Mouse (Mus musculus) frontal cortex, adult 2 months (tissue): ENCODE data around the gene Rspo1. TPM values are rescaled to one million over a fixed set of nuclear protein-coding genes. Genes with fewer than 3 reads are reported as not detected.
"Not testable (repeated sequence)": the region's sequence is repeated elsewhere in the genome, so short reads cannot be mapped to it uniquely, and the experiment has no call there.

Experiments used
- DNase-seq, 2 experiments: peaks; one replicate each; pipeline ENCODE4 v3.0.0; 2022; ENCODE audit warnings: low spot score in 1 of 2; ENCODE audit errors: extremely low spot score in 1 of 2
- polyA plus RNA-seq: library from polyadenylated mRNA; depleted of rRNA; stranded (reverse); fragments of >200 nt; gene quantifications from 2 replicates; pipeline ENCODE4 v1.2.3, GENCODE M21; 2012; rRNA removed

Gene Rspo1
- polyA plus RNA-seq: 3.6 and 8.3 TPM in 2 replicates

DNA sequence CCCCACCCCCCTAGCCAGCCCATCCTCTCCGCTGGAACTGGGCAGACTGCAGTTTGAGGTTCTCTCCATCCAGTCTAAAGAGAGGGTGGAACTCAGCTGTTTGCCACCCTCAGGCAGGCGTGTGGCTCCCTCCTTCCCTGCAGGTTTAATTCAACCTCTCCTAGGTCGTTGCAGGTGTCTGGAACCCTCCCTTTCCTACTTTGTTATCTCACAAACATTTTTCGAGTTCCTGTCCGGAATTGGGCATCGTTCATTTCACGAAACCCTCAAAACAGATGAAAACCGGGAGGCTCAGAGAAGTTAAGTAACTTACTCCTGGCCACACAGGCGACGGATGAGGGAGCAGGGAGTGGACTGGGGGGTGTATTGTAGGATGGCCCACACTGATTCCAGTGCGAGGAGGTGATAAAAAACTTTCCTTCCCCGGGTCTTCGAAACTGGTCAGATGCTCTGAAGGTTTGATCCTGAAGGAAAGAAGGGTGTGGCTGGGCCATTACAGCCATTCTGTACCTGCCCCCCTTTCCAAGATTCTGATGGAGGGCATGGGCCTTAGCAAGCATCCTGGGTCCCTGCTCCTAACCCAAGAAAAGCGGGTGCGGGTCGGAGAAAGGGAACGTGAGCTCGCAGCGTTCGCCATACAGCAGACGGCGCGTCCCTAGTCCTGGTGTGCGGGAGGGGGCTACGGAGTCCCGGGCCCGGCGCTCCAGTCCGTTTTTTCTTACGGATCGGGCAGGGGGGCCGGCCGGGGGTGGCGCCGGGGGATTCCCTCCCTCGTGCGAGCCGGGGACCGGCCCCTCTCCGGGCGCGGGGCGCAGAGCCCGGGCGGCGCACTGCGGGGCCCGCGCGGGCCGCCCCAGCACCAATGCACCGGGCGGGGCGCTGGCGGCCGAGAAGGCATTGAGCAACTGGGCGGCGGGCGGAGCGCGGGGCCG, at the start of gene Rspo1:
Rspo1 (plus strand) TSS at position 760 of the 932 bp plus-strand sequence.
- DNase-seq: no peak

DNA sequence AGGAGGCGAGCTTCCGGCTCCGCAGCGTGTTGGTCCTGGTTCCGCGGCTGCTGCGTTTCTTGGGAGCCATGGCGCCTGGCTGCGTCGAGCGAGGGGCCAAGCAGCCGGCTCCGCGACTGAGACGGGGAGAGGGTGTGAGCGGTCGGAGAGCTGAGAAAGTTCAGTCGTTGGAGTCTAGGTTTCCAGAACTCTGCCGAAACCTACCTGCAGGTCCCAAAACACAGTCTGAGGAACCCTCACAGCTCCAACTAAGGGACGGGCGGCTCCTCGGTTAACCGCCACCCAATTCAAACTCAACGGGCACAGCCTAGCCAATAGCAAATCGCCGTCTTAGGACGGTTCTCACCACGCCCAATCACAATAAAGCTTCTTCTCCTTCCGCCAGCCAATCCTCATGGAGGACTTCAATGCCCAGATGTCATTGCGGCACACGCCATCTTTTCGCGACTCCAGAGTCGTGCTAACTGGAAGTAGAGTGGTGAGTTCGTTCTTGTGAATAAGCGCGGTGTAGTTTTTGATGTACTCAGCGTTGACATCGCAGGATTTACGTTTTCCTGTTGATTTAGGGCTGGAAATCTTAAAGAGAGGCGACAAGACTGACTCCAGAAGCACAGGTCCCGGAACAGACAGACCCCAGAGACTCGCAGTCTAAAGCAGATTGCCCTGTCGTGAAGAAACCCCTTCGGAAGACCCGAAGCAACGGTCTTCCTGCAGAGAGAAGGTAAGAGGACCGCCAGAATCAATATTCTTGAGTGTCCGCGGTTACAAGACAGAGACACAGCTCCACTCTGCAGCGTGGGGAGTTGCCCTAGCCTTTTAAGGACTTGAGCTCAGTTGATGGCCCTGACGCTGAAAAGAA, 49.4 kb upstream of the Rspo1 start, which contains the start of gene 9930104L06Rik:
9930104L06Rik (plus strand) TSS at position 436 of the 859 bp plus-strand sequence.
- DNase-seq: peak; percentile 95 to 98

DNA sequence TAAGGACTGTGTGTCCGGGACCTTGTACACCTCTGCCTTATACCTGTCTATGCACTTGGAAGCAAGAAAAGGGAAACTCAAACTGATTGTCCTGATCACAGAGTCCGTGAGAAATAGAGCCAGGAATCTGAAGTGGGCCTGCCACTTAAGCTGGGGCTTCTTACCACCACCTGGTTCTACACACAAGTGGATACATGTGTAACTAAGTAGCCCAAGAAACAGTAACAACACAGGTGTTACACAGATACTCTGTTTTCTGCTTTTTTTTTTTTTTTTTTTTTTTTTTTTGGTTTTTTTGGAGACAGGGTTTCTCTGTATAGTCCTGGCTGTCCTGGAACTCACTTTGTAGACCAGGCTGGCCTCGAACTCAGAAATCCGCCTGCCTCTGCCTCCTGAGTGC, 47.0 kb upstream of the Rspo1 start, which contains the start of gene Cdca8:
Cdca8 (minus strand) TSS at position 101 of the 400 bp plus-strand sequence.
- not testable (repeated sequence) for DNase-seq

DNA sequence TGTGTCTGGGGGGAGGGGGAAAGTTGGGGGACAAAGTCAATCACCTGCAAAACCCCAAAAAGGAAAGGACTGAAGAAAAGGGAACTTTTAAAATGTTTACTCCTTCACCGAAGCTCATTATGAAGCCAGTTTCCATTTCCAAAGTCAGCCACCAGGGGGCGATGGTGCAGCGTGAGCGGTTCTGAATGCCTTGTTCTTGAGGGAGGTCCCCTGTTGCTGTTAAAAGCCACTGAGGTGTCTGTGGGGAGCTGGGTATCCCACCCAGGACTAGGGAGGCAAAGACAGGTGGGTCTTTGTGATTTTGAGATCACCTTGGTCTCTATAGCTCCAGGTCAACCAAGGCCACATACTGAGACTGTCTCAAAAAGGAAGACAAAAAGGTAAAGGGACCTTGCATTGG, 43.2 kb upstream of the Rspo1 start:
- peak in 1 of 2 experiments; percentile 91 for DNase-seq

DNA sequence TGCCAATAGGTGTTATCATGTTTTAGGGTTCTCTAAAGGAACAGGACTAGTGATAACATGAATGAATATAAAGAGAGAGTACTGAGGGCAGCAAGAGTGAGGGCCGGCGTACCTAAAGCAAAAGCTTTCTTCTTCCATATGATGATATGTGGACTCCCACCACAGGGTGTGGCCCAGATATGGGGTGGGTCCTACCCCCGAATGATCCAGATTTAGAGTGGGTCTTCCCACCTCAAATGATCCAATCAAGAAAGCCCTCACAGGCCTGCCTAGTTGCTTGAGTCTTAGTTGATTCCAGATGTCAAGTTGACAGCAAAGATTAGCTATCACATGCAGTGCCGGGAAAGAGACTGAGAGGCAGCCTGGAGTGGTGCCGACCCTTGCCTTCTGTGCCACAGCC, 42.4 kb upstream of the Rspo1 start:
- DNase-seq: no peak

DNA sequence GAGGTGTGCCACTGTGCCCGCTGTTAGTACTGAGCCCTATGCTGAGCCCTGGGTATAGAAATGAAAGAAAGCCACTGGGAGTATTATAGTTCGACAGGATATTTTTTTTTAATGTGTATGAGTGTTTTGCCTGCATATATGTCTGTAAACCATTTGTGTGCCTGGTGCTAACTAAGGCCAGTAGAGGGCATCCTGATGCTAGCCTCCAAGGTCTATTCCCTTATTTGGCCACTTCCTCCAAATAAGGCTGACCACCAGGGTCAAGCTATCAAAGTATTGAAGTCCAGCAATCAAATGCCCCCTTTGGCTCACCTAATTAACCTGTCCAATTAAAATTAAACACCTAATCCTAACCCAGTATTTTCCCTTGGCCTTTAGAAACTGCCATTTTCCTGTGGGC, 41.3 kb upstream of the Rspo1 start:
- no peak for DNase-seq

DNA sequence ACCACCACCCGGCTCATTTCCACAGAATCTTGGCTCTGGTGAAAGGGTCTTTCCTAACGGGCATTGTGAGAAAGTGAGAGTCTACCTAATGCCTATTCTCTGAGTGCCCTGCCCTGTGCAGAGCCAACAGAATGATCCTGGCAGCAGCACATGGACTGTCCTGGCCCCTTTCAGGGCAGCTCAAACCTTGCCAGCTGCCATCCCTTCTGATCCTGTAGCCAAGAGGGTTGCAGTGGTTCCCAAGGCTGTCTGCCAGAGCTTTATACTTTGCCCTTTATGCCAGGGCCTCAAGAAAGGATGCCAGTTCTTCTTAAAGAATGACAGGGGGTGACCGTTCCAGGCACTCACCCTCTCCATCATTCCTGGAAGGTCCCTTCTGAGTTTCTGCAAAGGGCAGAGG, 36.7 kb upstream of the Rspo1 start:
- no peak for DNase-seq

DNA sequence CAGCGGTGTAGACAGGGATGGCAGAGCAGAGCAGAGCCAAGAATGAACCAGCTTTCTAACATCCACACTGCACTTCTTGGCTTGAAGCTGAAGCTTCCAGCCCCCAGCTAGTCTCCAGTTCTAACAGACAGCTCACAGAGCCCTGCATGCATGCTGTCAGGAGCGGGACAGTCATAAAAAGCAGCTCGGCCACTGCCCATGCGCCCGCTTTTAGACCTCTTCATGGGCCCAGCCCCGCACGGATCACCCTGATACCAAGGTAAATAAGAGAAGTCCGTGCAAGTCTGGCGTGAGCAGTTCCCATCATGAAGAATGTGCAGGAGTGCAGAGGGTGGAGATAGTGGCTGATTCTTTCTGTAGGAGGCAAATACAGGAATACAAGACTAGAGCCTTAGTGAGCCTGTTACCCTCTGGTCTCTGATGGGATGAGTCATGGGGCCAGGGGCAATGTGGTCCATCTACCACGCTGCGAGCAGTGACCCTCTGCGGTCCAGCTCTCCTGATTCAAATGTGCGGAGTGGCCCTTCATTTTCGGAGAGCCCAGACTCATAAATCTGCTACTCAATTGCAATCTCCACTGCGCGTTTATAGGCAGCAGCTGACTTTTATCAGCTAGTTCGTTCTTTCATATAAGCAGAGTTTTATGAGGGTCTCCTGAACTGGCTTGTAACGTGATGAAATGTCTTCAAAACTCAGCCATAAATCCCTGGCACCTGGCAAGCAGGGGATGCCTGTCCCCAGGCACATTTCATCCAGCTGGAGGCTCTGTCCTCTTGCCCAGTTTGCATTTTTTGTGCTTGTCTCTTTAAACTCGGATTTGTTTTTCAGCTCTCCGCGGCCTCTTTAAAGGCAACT, 35.8 kb upstream of the Rspo1 start:
- DNase-seq: no peak

DNA sequence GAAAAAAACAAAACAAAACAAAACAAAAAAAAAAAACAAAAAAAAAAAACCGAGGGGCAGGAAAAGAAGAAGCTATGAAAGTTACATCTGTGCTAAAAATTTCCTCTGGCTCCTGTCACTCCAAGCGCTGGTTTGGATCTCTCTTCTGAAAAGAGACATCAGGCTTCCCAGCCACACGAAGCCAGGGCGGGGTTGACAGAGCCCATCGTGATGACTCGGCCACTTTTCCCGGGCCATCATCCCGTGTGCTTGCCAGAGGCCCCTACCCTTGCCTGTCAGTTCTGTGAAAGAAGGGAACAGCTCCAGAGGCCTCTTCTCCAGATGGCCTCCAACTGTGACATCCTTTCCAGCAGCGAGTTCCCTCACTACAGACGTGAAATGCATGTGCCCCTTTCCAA, 35.2 kb upstream of the Rspo1 start:
- no peak for DNase-seq

DNA sequence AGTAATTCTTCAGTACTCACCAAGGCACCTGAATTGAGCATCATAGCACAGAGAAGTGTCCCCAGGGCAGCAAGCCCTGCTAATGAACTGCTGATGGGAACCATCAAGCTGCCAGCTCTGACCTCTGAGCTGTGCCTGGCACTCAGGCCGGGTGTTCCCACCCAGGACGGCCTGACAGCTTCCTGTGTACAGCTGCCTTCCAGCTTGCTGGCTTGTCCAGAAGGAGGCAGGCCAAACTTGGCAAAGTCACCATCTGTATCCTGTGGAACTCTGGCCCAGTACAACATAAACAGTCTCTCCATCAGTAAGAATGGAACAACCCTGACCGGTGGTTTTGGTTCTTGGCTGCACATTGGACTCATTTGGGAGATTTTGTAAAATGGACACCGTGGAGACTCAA, 32.7 kb upstream of the Rspo1 start:
- no peak for DNase-seq

DNA sequence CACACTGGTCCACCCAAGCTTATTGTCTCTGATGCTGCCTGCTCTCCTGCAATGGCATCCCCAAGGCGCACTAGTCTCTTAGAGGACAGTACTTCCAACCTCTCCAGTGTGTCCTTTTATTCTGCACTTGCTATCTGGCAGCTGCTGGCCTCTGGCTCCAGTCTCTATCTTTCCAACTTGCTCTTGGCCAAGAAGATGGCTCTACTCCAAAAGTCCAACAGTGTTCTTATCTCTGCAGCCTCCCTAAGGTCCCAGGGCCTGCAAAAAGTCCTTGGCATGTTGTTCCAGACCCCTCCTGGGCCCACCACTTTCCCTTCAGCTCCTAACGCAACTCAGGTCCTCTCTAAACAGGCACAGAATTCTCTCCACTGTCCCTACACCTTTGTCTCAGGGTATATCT, 28.9 kb upstream of the Rspo1 start:
- DNase-seq: no peak

DNA sequence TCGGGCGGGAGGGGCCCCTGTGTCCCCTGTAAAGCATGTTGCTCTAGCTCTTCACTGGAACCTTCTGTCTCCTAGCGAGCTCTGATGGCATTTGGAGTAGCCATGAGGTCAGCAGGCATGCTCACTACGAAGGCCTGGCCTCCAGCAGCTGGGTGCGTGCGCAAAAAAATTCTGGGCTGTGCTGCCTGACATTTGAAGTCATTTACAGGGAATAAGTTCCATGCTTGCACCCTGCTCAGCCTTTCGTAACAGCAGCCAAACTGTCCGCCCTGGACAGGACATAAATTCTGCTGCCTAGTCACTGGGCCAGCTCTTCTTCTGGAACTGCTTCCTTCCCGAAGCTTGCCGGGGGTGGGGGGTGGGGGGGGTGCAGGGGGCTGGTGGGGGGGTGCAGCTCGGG, 27.2 kb upstream of the Rspo1 start:
- DNase-seq: no peak

DNA sequence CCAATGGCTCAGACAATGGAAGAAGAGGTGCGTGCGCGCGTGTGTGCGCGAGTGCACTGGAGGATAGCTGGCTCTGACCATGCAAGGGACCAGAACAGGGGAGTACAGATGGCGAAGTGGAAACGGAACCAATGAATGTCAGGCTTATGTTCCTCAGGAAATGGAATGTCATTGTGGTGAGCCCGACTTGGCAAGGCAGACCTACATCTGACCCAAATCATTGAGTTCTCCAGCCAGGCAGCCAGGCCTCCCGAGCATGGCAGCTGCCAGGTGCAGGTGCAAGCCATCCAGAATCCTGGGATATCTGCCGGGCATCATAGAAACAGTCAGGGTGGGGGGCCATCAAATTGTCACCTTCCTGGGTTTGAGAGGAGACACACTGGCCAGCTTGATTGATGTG, 25.3 kb upstream of the Rspo1 start:
- no peak for DNase-seq

DNA sequence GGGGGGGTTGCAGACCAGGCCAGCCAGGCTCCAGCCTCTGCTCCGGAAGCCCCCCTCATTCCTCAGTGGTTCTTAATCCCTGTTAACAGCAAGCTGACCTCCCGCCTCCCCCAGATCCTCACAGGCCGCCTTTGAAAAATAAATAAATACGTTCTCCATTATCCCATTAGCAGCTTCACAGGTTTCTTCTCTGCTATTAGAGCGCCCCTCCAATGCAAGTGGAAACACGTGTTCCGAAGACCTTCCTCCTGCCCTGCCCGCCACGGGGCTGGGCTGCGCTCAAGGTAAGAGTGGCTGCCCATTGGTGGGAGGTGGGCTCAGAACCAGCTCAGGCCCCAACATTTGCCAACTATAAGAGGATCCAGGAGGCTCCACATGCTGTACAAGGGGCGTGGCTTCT, 23.7 kb upstream of the Rspo1 start:
- no peak for DNase-seq

DNA sequence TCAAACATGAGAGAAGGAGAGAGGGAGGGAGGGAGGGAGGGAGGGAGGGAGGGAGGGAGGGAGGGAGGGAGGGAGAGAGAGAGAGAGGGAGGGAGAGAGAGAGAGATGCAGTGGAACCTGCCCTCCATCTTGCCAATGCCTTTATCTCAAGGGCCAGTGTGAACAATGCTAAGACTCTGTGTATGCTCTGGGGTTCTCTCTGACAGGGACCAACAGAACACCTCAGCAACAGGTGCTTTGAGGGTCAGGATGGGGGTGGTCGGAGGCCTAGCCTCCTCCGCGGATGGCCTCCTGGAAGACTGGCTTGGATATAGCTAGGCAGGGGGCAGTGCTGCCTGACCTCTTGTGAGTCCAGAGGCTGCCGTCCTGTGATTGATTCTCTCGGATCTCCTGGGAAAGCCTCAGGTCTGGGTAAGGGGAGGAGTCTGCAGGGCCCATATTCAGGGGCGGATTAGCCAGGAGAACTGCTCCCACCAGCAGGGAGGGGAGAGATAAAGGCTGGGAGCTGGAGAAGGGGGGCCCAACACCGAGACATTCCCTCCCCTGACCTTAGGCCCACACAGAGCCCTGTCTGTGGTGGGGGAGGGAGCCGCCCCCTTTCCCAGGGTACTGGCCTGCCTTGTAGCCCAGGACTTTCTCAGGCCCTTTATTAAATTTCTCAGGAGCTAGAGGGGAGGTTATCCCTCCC, 21.2 kb upstream of the Rspo1 start:
- DNase-seq: no peak

DNA sequence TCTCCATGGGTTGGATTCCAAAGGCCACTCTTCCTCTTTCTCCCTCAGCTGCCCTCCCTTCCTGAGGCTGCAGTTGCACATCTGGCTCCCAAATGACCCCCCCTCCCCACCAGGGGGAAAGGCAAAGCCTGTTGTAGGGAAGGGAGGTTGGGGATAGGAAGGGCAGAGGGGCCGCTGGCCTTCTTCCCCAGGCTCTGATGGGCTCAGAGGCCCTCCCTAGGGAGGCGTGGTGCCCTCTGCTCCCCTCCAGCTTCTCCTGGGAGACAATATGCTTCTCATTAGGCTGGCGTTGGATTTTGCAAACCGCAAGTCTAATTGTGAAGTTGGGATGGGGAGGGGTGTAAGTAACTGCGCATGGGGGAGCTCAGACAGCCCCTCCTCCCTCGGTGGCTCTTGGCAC, 17.5 kb upstream of the Rspo1 start:
- no peak for DNase-seq

DNA sequence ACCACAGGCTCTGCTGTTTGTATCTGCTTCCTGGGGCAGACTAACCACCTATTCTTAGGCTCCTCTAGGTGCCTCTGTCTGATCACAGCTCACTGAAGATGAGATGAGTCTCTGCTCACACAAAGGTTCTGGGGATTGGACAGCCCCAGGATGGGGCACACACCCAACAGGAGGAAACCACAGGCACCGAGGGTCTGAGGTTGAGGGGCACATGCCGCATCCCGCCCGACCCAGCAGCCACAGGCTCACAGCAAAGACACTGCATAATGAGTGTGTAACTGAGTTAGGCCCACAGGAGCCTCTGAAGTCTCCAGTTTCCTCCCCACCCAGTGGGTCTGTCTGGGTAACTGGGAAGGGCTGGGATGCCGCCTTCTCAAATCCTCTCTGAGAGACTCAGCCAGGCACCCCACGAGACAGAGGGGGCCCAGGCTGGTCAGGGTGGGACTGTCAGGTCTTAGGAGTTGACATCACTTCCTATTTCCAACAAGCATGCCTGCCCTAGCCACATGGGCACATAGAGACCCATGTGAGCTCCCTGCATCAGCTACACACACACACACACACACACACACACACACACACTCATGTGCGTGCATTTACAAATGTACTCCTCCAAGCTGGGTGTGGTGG, 16.9 kb upstream of the Rspo1 start:
- no peak for DNase-seq

DNA sequence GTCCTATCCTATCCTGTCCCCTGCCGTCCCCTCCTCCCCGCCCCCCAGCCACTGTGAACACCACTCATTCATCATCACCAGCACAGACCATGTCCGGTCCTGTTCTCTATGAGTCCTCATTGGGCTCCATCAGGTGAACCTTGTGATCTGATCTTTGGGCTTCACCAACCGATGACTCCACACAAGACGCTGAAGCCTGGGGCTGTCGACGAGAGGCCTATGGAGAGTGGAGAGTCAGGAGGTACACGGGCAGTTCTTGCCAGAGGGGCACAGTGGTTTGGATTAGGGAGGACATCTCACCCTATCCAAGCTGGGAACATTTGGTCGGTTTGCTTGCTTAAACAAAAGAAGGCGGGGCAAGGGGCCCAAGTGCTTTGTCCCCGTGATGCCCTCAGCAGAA, 16.0 kb upstream of the Rspo1 start:
- DNase-seq: no peak

DNA sequence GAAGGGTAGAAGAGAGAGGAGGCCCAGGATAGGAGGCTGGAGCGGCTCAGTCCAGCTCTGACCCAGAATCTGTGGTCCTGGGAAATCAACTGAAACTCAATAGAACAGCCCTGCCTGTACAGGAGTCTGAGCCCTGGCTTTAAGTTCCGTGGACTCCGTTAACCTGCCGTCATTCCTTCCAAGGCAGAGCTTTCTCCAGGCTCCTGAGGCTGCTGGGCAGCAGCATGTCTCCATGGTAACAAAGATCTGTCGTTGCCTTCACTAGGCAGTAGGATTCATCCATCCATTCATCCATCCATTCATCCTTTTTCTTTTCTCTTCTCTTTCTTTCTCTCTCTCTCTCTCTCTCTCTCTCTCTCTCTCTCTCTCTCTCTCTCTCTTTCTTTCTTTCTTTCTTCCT, 15.6 kb upstream of the Rspo1 start:
- DNase-seq: no peak
